Mouse (Mus musculus): Measurements from ENCODE around the gene C1qb. TPM values are rescaled to one million over a fixed set of nuclear protein-coding genes. Genes with fewer than 3 reads are reported as not detected.
A peak's percentile ranks its signal among the peaks of the same experiment; 100 is the strongest.

C1qb gene
- polyA plus RNA-seq, 1 experiment from 2014 or later, result 10.6 TPM

DNA sequence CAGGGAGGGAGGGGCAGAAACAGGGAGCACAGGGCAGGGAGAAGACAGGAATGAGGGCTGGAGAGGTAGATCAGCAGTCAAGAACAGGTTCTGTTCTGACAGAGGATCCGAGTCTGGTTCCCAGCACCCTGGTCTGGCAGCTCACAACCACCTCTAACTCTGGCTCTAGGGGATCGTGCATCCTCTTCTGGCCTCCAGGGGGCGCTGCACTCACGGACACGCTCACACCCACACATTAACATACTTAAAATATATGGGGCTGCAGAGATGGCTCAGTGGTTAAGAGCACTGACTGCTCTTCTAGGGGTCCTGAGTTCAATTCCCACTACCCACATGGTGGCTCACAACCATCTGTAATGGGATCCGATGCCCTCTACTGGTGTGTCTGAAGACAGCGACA lies 26.0 kb downstream of the C1qb start:
- H3K4me3 ChIP-seq, result no peak overlapping the region
- H3K9me3 ChIP-seq (replicated peaks), result no peaks in the 10 kb centered on the region
- H3K36me3 ChIP-seq, result no peaks in the 10 kb centered on the region
- no peak overlapping the region for H3K27ac ChIP-seq
- DNase-seq (ENCODE audit: low spot score), result no peak
- peaks cover 34% of the 10 kb centered on the region for H3K27me3 ChIP-seq (ENCODE audit: low read depth, poor library complexity, severe bottlenecking)
- WGBS, result 85% methylated on average over 7 of the region's 7 CpGs
- H3K4me1 ChIP-seq, result peaks cover 35% of the 10 kb centered on the region

DNA sequence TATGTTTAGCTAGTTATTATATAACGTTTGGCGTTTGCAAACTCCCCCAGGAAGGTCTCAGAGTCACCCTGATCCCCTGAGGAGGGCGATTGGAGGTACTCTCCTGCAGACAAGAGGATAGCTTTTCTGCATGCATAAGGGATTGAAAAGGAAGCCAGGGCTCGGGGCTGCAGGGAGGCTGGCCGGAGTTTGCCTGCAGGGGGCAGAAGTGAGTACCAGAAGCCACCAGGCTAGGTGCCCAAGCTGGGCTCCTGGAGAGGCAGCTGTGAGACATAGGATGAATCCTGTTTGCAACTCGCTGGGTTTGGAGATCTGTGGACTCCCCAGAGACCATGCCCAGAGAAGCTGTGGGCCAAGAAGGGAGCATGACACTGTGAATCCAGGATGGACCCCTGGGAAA lies 30.9 kb downstream of the C1qb start:
- no peaks in the 10 kb centered on the region for H3K36me3 ChIP-seq
- no peaks in the 10 kb centered on the region for H3K9me3 ChIP-seq (replicated peaks)
- WGBS, result 41% methylated on average over 6 of the region's 6 CpGs
- no peak overlapping the region for H3K27ac ChIP-seq
- no peaks in the 10 kb centered on the region for H3K27me3 ChIP-seq (ENCODE audit: low read depth, poor library complexity, severe bottlenecking)
- no peak overlapping the region for H3K4me3 ChIP-seq
- no peak for DNase-seq (ENCODE audit: low spot score)
- H3K4me1 ChIP-seq, result peaks cover 14% of the 10 kb centered on the region

DNA sequence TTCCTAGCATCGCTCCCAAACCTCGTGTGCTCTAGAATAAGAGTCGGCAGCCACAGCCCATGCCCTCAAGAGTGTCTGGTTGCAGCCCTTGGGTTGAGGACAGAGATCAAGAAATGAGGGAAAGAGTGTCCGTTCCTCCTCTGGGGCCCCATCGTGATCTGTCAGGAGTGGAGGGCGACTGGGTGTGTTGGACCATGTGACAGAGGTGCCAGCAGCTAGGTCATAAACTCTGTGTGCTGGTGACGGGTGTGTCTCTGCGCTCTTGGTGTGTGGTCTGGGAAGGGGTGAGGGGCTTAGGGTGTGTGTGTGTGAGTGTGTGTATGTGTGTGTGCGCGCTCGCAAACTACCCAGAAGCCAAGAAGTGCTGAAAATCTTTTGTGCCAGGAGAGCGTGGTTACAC lies 33.0 kb downstream of the C1qb start:
- no peak for DNase-seq (ENCODE audit: low spot score)
- H3K9me3 ChIP-seq (replicated peaks), result no peaks in the 10 kb centered on the region
- 61% methylated on average over 12 of the region's 12 CpGs for WGBS
- peaks cover 14% of the 10 kb centered on the region for H3K4me1 ChIP-seq
- H3K27me3 ChIP-seq (ENCODE audit: low read depth, poor library complexity, severe bottlenecking), result no peaks in the 10 kb centered on the region; the same call in 1 of the 2 replicates
- no peak overlapping the region for H3K4me3 ChIP-seq
- no peak overlapping the region for H3K27ac ChIP-seq
- no peaks in the 10 kb centered on the region for H3K36me3 ChIP-seq

DNA sequence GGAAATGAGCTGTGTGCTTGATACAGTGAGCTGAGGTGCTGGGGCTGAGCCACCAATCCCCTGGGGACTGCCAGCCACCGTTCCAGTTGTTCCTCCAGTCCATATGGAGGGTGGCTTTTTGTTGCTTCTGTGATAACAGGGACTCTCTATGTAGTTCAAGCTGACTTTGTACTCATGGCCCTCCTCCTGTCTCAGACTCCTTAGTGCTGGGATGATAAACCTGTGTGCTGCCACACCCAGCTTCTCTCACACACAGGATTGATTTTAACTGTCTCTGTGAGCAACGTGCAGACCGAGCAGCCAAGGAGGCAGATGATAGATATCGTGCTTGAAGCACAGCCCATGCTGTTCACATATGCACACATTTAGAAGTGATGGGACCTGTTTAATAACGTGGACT lies 33.9 kb downstream of the C1qb start:
- 70% methylated on average over 5 of the region's 5 CpGs for WGBS
- Histone ChIP-seq H3K27me3 (ENCODE audit: low read depth, poor library complexity, severe bottlenecking) (no peaks in the 10 kb centered on the region; the same call in 1 of the 2 replicates), H3K4me1 (peaks cover 14% of the 10 kb centered on the region), H3K4me3 (no peak overlapping the region), H3K9me3 (replicated peaks) (no peaks in the 10 kb centered on the region), H3K27ac (no peak overlapping the region), H3K36me3 (no peaks in the 10 kb centered on the region)
- no peak for DNase-seq (ENCODE audit: low spot score)

DNA sequence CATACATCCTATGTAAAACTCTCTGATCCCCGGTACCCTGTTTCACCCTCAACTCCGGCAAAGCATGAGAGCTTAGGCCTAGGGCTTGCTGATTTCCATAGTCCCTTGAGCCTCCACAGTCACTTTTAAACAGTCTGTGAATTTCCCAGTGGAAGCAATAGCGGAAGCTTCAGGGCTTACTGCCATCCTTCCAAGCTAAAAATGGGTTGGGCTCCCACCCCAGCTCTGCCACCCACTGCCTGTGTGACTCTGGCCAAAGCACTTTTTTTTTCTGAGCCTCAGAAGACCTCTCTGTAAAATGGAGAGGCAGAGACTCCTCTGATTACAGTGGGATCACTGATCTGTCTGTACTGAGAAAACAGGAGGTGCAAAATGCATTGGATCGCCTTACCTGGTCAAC lies 37.4 kb downstream of the C1qb start:
- no peak for DNase-seq (ENCODE audit: low spot score)
- Histone ChIP-seq H3K4me3 (no peak overlapping the region), H3K4me1 (peaks cover 8% of the 10 kb centered on the region), H3K27ac (no peak overlapping the region), H3K9me3 (replicated peaks) (no peaks in the 10 kb centered on the region), H3K36me3 (no peaks in the 10 kb centered on the region), H3K27me3 (ENCODE audit: low read depth, poor library complexity, severe bottlenecking) (no peaks in the 10 kb centered on the region; the same call in 1 of the 2 replicates)
- WGBS, result 64% methylated on average over 4 of the region's 4 CpGs

DNA sequence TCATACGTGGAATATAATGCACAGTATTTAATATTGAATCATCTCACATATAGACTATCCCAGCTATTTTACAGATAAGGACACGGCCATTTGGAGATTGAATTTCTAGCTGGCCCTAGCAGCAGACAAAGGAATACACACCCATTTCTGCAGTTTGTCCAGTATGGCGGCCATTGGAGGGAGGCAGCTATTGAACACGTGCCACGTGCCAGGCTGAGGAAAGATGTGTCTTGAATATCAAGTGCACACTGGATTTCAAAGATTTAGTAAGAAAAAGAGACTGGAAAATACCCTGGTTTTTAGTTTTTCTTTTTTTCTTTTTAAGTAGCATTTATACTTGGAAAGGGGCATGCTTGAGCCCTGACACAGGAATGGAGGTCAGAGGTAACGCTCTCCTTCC lies 38.8 kb downstream of the C1qb start:
- 92% methylated on average over 6 of the region's 6 CpGs for WGBS
- no peak overlapping the region for H3K27ac ChIP-seq
- no peaks in the 10 kb centered on the region for H3K36me3 ChIP-seq
- H3K4me1 ChIP-seq, result no peaks in the 10 kb centered on the region
- no peak overlapping the region for H3K4me3 ChIP-seq
- no peaks in the 10 kb centered on the region for H3K9me3 ChIP-seq (replicated peaks)
- no peak for DNase-seq (ENCODE audit: low spot score)
- no peaks in the 10 kb centered on the region; the same call in 1 of the 2 replicates for H3K27me3 ChIP-seq (ENCODE audit: low read depth, poor library complexity, severe bottlenecking)

DNA sequence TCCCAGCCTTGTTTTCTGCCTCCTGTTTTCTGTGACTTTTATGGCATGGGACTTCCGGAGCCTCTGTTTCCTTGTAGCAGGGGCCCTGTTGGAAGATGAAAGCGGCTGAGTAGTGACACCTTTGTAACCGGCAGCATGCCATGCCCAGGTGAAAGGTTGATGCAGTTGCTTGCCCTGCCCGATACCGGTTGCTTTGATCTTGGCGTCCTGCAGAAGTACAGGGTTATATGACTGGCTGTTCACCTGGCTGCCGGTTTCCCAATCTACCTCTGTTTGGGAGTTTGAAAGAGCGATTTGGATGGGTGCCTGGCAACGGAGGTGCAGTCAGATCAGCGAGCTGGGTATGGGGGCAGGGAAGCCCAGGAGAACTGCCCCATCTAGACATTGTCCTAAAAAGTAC lies 43.2 kb downstream of the C1qb start:
- peaks cover 22% of the 10 kb centered on the region for H3K4me1 ChIP-seq
- peaks cover 31% of the 10 kb centered on the region for H3K27me3 ChIP-seq (ENCODE audit: low read depth, poor library complexity, severe bottlenecking)
- H3K27ac ChIP-seq, result no peak overlapping the region
- H3K4me3 ChIP-seq, result no peak overlapping the region
- WGBS, result 77% methylated on average over 10 of the region's 10 CpGs
- H3K36me3 ChIP-seq, result no peaks in the 10 kb centered on the region
- H3K9me3 ChIP-seq (replicated peaks), result no peaks in the 10 kb centered on the region
- DNase-seq (ENCODE audit: low spot score), result no peak

DNA sequence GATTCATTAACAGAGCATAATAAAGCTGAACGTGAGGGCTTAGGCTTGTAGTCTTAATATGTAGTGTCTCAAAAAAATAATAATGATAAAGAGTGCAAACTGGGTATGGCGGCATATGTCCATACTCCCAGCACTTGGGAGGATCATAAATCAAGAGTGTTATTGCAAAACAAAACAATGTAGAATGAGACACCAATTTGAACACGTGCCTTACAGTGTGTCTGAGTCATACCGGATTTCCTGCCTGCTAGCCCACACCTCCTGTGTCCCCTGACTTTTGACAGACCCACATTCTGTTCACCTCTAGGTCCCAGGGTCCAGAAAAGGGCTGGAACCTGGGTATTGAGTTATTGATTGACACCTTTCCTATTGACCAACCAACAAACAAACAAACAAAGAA lies 44.0 kb downstream of the C1qb start:
- Histone ChIP-seq H3K9me3 (replicated peaks) (no peaks in the 10 kb centered on the region), H3K27ac (no peak overlapping the region), H3K27me3 (ENCODE audit: low read depth, poor library complexity, severe bottlenecking) (peaks cover 39% of the 10 kb centered on the region), H3K4me1 (peaks cover 25% of the 10 kb centered on the region), H3K4me3 (no peak overlapping the region), H3K36me3 (no peaks in the 10 kb centered on the region)
- 80% methylated on average over 4 of the region's 4 CpGs for WGBS
- DNase-seq (ENCODE audit: low spot score), result no peak

DNA sequence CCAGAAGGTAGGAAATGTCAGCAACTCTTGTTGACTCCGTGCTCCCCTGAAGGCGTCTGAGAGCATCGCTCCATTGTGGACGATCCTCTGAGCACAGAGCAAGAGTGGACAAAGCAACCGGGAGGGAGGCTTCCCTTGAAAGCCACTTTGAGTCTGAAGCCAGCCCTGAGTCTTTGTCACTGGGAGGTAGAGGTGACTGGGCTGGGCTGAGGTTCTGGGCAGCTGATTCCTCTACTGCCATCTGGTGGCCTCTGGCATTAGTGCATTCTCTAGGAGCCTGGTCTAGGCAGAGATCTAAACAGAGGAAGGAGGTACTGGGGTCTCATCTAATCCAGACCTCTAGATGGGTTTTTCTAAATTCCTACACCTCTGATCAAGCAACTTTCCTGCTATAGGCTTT lies 44.9 kb downstream of the C1qb start:
- WGBS, result 10% methylated on average over 5 of the region's 5 CpGs
- Histone ChIP-seq H3K9me3 (replicated peaks) (no peaks in the 10 kb centered on the region), H3K4me3 (no peak overlapping the region), H3K27ac (peak overlapping the region; percentile 30; the same call in 1 of the 2 replicates), H3K36me3 (no peaks in the 10 kb centered on the region), H3K27me3 (ENCODE audit: low read depth, poor library complexity, severe bottlenecking) (peaks cover 42% of the 10 kb centered on the region), H3K4me1 (peaks cover 34% of the 10 kb centered on the region)
- DNase-seq (ENCODE audit: low spot score), result peak; percentile 92

DNA sequence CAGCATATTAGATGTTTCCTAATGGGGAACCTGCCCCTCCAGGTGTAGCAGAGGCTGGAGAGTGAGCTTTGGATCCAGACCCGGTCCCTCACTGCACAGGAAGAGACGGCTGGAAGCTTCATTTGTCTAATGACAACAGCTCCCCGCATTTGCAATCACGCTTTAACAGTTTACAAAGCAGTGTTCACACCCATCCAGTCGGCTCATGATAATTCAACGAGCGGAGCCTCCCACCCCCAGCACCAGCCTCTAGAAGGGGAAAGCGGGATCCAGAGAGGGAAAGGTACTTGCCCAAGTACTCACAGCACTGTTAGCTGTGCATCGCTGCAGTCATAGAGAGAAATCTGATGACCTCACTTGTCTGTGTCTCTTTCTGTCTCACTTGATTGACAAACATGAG lies 47.5 kb downstream of the C1qb start:
- WGBS, result 51% methylated on average over 9 of the region's 9 CpGs
- Histone ChIP-seq H3K4me1 (peaks cover 57% of the 10 kb centered on the region), H3K27me3 (ENCODE audit: low read depth, poor library complexity, severe bottlenecking) (peaks cover 50% of the 10 kb centered on the region), H3K4me3 (no peak overlapping the region), H3K36me3 (no peaks in the 10 kb centered on the region), H3K9me3 (replicated peaks) (no peaks in the 10 kb centered on the region), H3K27ac (no peak overlapping the region)
- no peak for DNase-seq (ENCODE audit: low spot score)

DNA sequence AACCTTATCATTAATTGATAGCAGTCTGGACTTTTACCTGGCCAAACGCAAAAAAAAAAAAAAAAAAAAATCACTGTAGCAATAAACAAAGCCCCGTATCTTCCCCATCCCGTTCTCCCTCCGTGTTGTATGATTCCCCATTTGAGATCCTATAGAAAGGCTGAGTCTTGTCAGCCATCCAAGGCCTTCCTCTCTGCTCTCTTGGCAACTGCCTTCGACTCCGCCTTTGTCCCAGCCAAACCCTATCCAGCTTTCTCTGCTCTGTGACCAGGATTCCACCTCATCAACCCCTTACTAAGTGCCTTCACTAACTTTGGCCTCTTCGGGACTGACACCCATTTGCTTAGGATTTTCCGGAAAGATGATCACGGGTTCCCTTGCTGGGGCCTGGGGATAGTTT lies 48.0 kb downstream of the C1qb start:
- Histone ChIP-seq H3K36me3 (no peaks in the 10 kb centered on the region), H3K4me3 (no peak overlapping the region), H3K4me1 (peaks cover 61% of the 10 kb centered on the region), H3K27ac (no peak overlapping the region), H3K9me3 (replicated peaks) (no peaks in the 10 kb centered on the region), H3K27me3 (ENCODE audit: low read depth, poor library complexity, severe bottlenecking) (peaks cover 55% of the 10 kb centered on the region)
- 78% methylated on average over 9 of the region's 9 CpGs for WGBS
- no peak for DNase-seq (ENCODE audit: low spot score)

DNA sequence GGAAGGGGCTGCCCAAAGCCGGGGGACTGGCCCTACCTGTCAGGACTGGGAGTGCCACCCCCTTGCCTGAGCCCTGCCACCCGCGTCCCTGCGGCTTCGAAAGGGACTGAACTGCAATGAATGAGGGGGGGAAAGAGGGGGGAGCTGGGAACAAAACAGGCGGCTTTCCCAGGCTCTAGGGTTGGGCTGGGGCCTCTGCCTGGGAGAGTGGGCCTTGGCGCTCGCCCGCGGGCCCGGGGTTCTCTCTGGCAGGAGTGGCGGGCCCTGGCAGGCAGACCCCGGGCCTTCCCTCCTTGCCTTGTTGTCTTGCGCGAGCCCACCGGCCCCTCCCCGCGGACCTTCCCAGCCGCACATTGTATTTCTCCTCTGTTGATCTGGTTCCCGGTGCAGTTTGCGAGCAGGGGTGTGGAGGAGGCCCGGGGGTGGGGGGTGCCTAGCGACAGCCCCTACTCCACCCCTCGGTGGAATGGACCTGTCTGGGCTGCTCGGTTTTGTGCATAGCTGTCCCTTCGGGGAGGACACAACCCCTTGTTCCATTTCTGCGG lies 49.5 kb downstream of the C1qb start:
- no peak for DNase-seq (ENCODE audit: low spot score)
- Histone ChIP-seq H3K36me3 (no peaks in the 10 kb centered on the region), H3K27me3 (ENCODE audit: low read depth, poor library complexity, severe bottlenecking) (peaks cover 64% of the 10 kb centered on the region), H3K4me3 (peak overlapping the region; percentile 80), H3K9me3 (replicated peaks) (no peaks in the 10 kb centered on the region), H3K4me1 (peaks cover 74% of the 10 kb centered on the region), H3K27ac (peak overlapping the region; percentile 97)
- under 1% methylated on average over 27 of the region's 27 CpGs for WGBS

DNA sequence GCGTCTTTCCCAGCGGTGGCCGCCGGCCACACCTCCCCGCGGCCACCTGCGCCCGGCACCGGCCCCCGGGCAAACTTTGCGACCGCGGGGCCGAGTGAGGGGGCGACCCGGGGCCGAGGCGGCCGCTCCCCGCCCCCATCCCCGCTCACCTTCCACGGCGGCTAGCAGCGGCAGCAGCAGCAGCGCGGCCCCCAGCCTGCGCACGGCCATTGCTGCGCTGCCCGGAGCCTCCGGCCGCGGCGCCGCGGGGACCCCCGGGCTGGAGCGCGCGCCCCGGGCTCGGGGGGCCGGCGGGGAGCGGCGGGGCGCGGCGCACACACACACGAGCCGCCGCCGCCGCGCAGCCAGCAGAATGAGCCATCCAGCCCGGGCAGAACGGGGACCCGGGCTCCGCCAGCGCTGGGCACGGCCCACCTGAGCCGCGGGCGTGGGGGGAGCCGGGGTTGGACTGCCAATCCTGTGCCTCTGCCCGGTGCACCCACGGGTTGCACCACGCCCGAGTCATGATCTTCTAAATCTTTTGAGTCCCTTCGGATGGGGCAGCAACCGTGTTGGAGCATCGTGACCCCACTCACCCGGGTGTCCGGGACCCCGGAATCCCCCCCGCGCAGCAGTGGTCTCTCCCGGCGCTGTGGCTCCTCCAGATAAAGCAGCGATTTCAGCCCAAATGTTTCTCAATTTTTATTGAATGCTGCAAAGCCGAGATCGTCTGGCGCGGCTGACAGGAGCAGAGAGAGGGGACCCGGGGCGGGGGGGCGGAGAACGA lies 50.2 kb downstream of the C1qb start, which contains the start of gene Ephb2:
TSS of gene Ephb2 (minus strand) at position 368 of the 766 bp plus-strand sequence.
- WGBS, result under 1% methylated on average over 88 of the region's 88 CpGs
- Histone ChIP-seq H3K36me3 (no peaks in the 10 kb centered on the region), H3K27ac (peak within 1 kb of the TSS; percentile 97), H3K9me3 (replicated peaks) (no peaks in the 10 kb centered on the region), H3K4me1 (peaks cover 73% of the 10 kb centered on the region), H3K4me3 (peak within 1 kb of the TSS; percentile 80), H3K27me3 (ENCODE audit: low read depth, poor library complexity, severe bottlenecking) (peaks cover 66% of the 10 kb centered on the region)
- peak; percentile 88 for DNase-seq (ENCODE audit: low spot score)
